Mouse (Mus musculus): ENCODE results near the gene Grin1.
"Not testable (repeated sequence)": the region's sequence is repeated elsewhere in the genome, so short reads cannot be mapped to it uniquely, and the experiment has no call there.

Gene Grin1

DNA sequence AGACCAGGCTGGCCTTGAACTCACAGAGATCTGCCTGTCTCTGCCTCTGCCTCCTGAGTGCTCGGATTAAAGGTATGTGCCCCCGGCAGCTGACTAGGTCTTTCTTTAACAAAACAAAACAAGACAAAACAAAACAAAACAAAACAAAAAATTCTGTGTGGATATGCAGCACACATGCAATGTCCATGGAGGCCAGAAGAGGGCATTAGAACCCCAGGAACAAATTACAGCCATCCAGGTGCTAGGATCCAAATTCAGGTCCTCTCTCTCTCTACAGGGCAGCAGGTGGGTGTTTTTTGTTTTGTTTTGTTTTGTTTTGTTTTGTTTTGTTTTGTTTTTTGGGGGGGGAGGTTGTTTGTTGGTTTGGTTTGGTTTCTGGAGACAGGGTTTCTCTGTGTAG lies 60.1 kb downstream of the Grin1 start:
- no peak for DNase-seq (ENCODE audit: low read depth, low spot score)

DNA sequence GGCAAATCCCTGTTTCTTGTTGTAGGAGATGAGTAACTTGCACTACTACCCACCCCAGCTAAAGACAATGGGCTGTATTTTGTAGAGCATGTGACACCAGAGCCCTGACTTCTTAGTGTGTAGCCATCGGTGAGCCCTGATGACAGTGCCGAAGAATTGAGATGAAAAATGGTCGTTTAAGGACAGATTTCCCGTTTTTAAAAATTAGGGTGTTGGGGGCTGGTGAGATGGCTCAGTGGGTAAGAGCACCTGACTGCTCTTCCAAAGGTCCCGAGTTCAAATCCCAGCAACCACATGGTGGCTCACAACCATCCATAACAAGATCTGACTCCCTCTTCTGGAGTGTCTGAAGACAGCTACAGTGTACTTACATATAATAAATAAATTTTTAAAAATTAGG lies 61.7 kb downstream of the Grin1 start:
- not testable (repeated sequence) for DNase-seq (ENCODE audit: low read depth, low spot score)

- peak; percentile 52 for DNase-seq (ENCODE audit: low read depth, low spot score)
Observed at GRCm38 (mm10) chr2:25256443-25257109, 62.4 kb downstream of the Grin1 start.

DNA sequence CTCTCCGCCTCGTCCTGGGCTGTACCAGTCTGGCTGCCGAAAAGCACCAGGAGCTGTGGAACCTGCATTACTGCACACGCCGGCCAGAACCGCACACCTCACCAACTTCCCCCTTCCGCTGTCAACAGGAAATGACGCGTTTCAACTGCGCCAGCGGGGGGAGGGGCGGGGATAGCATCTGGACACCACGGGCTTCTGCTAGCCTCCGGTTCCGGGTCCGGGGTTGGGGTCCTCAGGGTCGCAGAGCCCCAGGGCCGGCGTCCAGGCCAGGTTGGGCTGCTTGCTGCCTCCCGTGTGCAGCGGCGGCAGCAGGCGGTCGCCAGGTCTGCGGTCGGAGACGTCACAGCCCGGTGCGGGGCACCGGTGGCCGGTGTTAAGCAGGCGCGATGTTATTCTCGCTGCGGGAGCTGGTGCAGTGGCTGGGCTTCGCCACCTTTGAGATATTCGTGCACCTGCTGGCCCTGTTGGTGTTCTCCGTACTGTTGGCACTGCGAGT lies 63.7 kb downstream of the Grin1 start, which contains the start of gene Tmem203:
TSS of gene Tmem203 (plus strand) at position 156 of the 496 bp plus-strand sequence.
- peak; percentile 93 for DNase-seq (ENCODE audit: low read depth, low spot score)

GRCm38 (mm10) chr2:25252331-25252730 lies 66.7 kb downstream of the Grin1 start:
- DNase-seq (ENCODE audit: low read depth, low spot score) = no peak

DNA sequence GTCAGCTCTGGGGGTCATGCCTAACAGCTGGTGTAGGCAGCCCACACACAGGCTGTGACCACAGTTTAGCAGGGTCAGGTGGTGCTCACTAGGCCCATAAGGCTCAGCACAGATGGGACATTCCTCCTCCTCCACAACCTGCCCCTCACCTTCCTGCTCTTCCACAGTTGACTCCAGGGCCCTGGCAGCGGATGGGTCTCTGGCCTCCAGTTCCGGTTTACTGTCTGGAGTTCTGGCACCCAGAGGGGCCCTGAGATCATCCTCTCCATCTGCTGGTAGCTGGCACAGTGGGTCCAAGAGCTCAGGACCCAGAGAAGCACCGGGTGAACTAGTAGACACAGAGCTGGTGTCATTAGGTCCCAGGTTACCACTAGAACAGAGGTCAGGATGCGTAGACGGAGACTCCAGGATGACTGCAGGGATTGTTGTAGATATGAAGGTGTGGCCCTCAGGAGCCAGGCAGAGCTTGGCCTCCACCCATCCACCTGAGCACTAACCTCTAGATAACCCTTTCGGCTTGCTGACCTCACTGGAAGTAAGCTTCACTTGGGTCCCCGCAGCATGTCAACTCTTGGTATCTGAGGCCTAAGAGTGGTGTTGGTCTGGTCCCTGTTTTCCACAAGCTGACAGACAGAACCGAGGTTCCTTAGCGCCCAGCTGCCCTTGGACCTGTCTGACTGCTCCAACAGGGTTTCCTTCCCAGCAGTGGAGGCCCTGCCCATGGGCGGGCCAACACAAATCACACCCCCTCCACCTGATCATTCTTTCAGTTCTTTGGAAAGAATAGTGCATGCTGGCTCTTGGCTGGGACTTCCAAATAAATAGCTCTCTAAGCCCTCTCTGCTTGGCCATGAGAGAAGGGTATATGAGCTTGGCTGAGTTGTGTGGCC lies 72.6 kb downstream of the Grin1 start, which contains the start of gene AL732309.1:
TSS of gene AL732309.1 (minus strand) at position 681 of the 890 bp plus-strand sequence.
- no peak for DNase-seq (ENCODE audit: low read depth, low spot score)

GRCm38 (mm10) chr2:25244144-25244543 lies 74.8 kb downstream of the Grin1 start:
- no peak for DNase-seq (ENCODE audit: low read depth, low spot score)

GRCm38 (mm10) chr2:25243342-25243741 lies 75.6 kb downstream of the Grin1 start:
- DNase-seq (ENCODE audit: low read depth, low spot score) = no peak

DNA sequence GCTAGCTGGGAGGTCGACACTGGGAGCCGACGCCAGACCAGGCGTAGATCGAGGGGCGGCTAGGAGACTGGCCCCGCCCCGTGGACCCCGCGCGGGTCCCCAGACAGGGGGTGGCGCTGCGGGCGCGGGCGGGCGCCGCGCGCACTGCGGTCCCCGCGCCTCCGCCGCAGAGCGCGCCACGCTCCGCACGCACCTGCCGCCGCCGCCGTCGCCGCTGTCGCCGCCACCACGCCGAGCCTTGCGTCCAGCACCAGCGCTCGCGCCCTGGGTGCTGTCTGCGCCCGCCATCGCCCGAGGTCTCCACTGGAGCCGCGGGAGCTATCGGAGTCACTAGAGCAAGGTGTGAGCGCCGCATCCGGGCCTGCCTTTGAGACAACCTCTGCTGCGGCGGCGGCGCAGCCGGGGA lies 76.9 kb downstream of the Grin1 start, which contains the start of the genes Rnf208 and Cysrt1:
TSS of gene Rnf208 (plus strand) at position 155 of the 406 bp plus-strand sequence.
TSS of gene Cysrt1 (minus strand) at position 352 of the 406 bp plus-strand sequence.
- DNase-seq (ENCODE audit: low read depth, low spot score) = no peak

DNA sequence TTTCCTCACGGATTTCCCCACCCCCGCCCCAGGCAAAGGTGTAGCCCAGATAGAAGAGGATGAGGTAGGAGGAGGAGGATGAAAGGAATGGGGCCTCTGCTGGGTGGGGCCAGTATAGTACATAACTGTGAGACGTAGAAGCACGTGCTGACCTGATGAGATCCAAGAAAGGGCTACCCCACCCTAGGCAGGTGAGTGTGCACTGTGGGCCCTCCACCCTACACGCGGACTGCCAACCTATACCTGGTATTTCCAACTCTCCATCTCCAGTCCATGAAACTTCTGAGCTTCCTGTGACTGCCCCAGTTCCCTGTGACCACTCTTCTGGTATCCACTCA lies 77.6 kb downstream of the Grin1 start:
- no peak for DNase-seq (ENCODE audit: low read depth, low spot score)

Data from mesoderm, embryonic 11.5 days (tissue).